Mouse (Mus musculus) MEL (cell line): ENCODE data around the gene Nt5c2. TPM values are rescaled to one million over a fixed set of nuclear protein-coding genes. Genes with fewer than 3 reads are reported as not detected.
A peak's percentile ranks its signal among the peaks of the same experiment; 100 is the strongest.

Source experiments
- DNase-seq: peaks from one replicate; pipeline ENCODE4 v3.0.0; 2011; ENCODE audit warnings: low read depth, low spot score
- H3K27ac ChIP-seq: 2 replicates; pipeline ENCODE4 v1.5.1; 2012; ENCODE audit warnings: low read depth, mild to moderate bottlenecking, control low read depth, low read length, moderate library complexity; ENCODE audit not compliant: control insufficient read depth
- H3K27me3 ChIP-seq, 2 experiments: fragments of 150-350 bp in 1 of 2; sonication (generic) in 1 of 2; 2 replicates each; pipeline ENCODE4 v1.6.1; 2012; ENCODE audit warnings: low read length in 2 of 2, mild to moderate bottlenecking in 2 of 2, improper control_type of control experiment in 1 of 2, moderate library complexity in 1 of 2; ENCODE audit not compliant: insufficient read depth in 2 of 2, control insufficient read depth in 1 of 2
- H3K36me3 ChIP-seq, 2 experiments: 2 replicates each; pipeline ENCODE4 v1.6.1; 2012 to 2014; ENCODE audit warnings: low read length in 2 of 2, improper control_type of control experiment in 1 of 2, inconsistent platforms in 1 of 2, mild to moderate bottlenecking in 1 of 2; ENCODE audit not compliant: insufficient read depth in 2 of 2, control insufficient read depth in 1 of 2
- H3K4me1 ChIP-seq, 2 experiments: fragments of 150-350 bp in 1 of 2; sonication (generic) in 1 of 2; 2 replicates each; pipeline ENCODE4 v1.6.1; 2012; ENCODE audit warnings: low read length in 2 of 2, improper control_type of control experiment in 1 of 2, mild to moderate bottlenecking in 1 of 2; ENCODE audit not compliant: insufficient read depth in 2 of 2, control insufficient read depth in 1 of 2
- H3K4me3 ChIP-seq, 2 experiments: fragments of 150-350 bp in 1 of 2; sonication (generic) in 1 of 2; 2 replicates each; pipeline ENCODE4 v1.5.1; 2012; ENCODE audit warnings: low read depth in 2 of 2, low read length in 2 of 2, mild to moderate bottlenecking in 2 of 2, moderate library complexity in 2 of 2, control low read depth in 1 of 2, improper control_type of control experiment in 1 of 2; ENCODE audit not compliant: control insufficient read depth in 1 of 2, insufficient read depth in 1 of 2
- H3K79me2 ChIP-seq: 2 replicates; pipeline ENCODE4 v1.6.1; 2012; ENCODE audit warnings: mild to moderate bottlenecking, low read length, moderate library complexity; ENCODE audit not compliant: control insufficient read depth, poor library complexity, insufficient read depth
- H3K9ac ChIP-seq: 2 replicates; pipeline ENCODE4 v1.6.1; 2012; ENCODE audit warnings: low read depth, mild to moderate bottlenecking, control low read depth, low read length, moderate library complexity; ENCODE audit not compliant: control insufficient read depth, poor library complexity, severe bottlenecking
- H3K9me3 ChIP-seq: fragments of 150-350 bp; sonication (generic); replicated peaks from 2 replicates; pipeline ENCODE4 v1.6.1; 2012; ENCODE audit warnings: mild to moderate bottlenecking, low read length, improper control_type of control experiment, moderate library complexity; ENCODE audit not compliant: insufficient read depth
- CHD1 ChIP-seq: IDR thresholded peaks from 2 replicates; pipeline ENCODE4 v1.6.1; 2012; ENCODE audit warnings: low read depth, mild to moderate bottlenecking, inconsistent platforms, low read length, improper control_type of control experiment
- CTCF ChIP-seq, 3 experiments: IDR thresholded peaks in 2 of 3; conservative IDR thresholded peaks in 1 of 3; 2 replicates each; pipeline ENCODE4 v1.5.1; 2011 to 2012; ENCODE audit warnings: low read length in 3 of 3, low read depth in 2 of 3, mild to moderate bottlenecking in 2 of 3, improper control_type of control experiment in 1 of 3, inconsistent platforms in 1 of 3, mixed read lengths in 1 of 3, moderate library complexity in 1 of 3; ENCODE audit not compliant: control insufficient read depth in 1 of 3, insufficient read depth in 1 of 3, poor library complexity in 1 of 3, severe bottlenecking in 1 of 3
- E2F4 ChIP-seq: IDR thresholded peaks from 2 replicates; pipeline ENCODE4 v1.6.1; 2011; ENCODE audit warnings: low read depth, low read length, improper control_type of control experiment, borderline replicate concordance
- EP300 ChIP-seq, 2 experiments: IDR thresholded peaks; 2 replicates each; pipeline ENCODE4 v1.6.1; 2011; ENCODE audit warnings: improper control_type of control experiment in 2 of 2, low read length in 2 of 2, low read depth in 1 of 2, mild to moderate bottlenecking in 1 of 2
- ETS1 ChIP-seq: IDR thresholded peaks from 2 replicates; pipeline ENCODE4 v1.6.1; 2012; ENCODE audit warnings: low read depth, mild to moderate bottlenecking, inconsistent platforms, low read length, improper control_type of control experiment, moderate library complexity
- GABPA ChIP-seq: IDR thresholded peaks from 2 replicates; pipeline ENCODE4 v1.6.1; 2012; ENCODE audit warnings: low read depth, mild to moderate bottlenecking, inconsistent platforms, low read length, improper control_type of control experiment, moderate library complexity
- GATA1 ChIP-seq: IDR thresholded peaks from 2 replicates; pipeline ENCODE4 v1.6.1; 2011; ENCODE audit warnings: low read depth, low read length, improper control_type of control experiment
- HCFC1 ChIP-seq: IDR thresholded peaks from 2 replicates; pipeline ENCODE4 v1.6.1; 2012; ENCODE audit warnings: low read depth, mild to moderate bottlenecking, inconsistent platforms, low read length, improper control_type of control experiment, moderate library complexity
- KAT2A ChIP-seq: conservative IDR thresholded peaks from 2 replicates; pipeline ENCODE4 v1.6.1; 2012; ENCODE audit warnings: low read depth, low read length, improper control_type of control experiment, inconsistent platforms
- MAX ChIP-seq: IDR thresholded peaks from 2 replicates; pipeline ENCODE4 v1.6.1; 2011; ENCODE audit warnings: low read length, improper control_type of control experiment
- MYB ChIP-seq: IDR thresholded peaks from 2 replicates; pipeline ENCODE4 v1.6.1; 2011; ENCODE audit warnings: mild to moderate bottlenecking, low read depth, low read length, improper control_type of control experiment
- MYC ChIP-seq: IDR thresholded peaks from 2 replicates; pipeline ENCODE4 v1.6.1; 2011; ENCODE audit warnings: low read depth, mild to moderate bottlenecking, low read length, improper control_type of control experiment, moderate library complexity
- NELFE ChIP-seq: IDR thresholded peaks from 2 replicates; pipeline ENCODE4 v1.6.1; 2011; ENCODE audit warnings: low read depth, low read length, improper control_type of control experiment
- POLR2AphosphoS5 ChIP-seq: IDR thresholded peaks from 2 replicates; pipeline ENCODE4 v1.6.1; 2012; ENCODE audit warnings: low read depth, borderline replicate concordance, mild to moderate bottlenecking, inconsistent platforms, low read length, moderate library complexity, mixed read lengths
- RAD21 ChIP-seq: IDR thresholded peaks from 2 replicates; pipeline ENCODE4 v1.6.1; 2011; ENCODE audit warnings: mild to moderate bottlenecking, low read depth, low read length, improper control_type of control experiment
- RCOR1 ChIP-seq: IDR thresholded peaks from 2 replicates; pipeline ENCODE4 v1.6.1; 2012; ENCODE audit warnings: low read depth, mild to moderate bottlenecking, inconsistent platforms, low read length, improper control_type of control experiment
- SMC3 ChIP-seq: IDR thresholded peaks from 2 replicates; pipeline ENCODE4 v1.6.1; 2011; ENCODE audit warnings: low read depth, low read length, improper control_type of control experiment
- TAL1 ChIP-seq: IDR thresholded peaks from 2 replicates; pipeline ENCODE4 v1.6.1; 2012; ENCODE audit warnings: mild to moderate bottlenecking, inconsistent platforms, low read length, moderate library complexity, mixed read lengths
- TBP ChIP-seq: IDR thresholded peaks from 2 replicates; pipeline ENCODE4 v1.8.0; 2011; ENCODE audit warnings: low read depth, low read length, improper control_type of control experiment
- TCF12 ChIP-seq: IDR thresholded peaks from 2 replicates; pipeline ENCODE4 v1.6.1; 2014; ENCODE audit warnings: low read depth, mild to moderate bottlenecking, inconsistent platforms, low read length, improper control_type of control experiment, moderate library complexity
- UBTF ChIP-seq: IDR thresholded peaks from 2 replicates; pipeline ENCODE4 v1.6.1; 2012; ENCODE audit warnings: low read depth, mild to moderate bottlenecking, inconsistent platforms, low read length, improper control_type of control experiment, moderate library complexity, borderline replicate concordance; ENCODE audit not compliant: insufficient read depth
- USF1 ChIP-seq: IDR thresholded peaks from 2 replicates; pipeline ENCODE4 v1.6.1; 2014; ENCODE audit warnings: low read depth, mild to moderate bottlenecking, inconsistent platforms, low read length, improper control_type of control experiment, moderate library complexity
- ZKSCAN1 ChIP-seq: IDR thresholded peaks from 2 replicates; pipeline ENCODE4 v1.6.1; 2012; ENCODE audit warnings: low read depth, mild to moderate bottlenecking, inconsistent platforms, low read length, improper control_type of control experiment, moderate library complexity
- ZMIZ1 ChIP-seq: IDR thresholded peaks from 2 replicates; pipeline ENCODE4 v1.6.1; 2012; ENCODE audit warnings: low read depth, mild to moderate bottlenecking, inconsistent platforms, low read length, improper control_type of control experiment, moderate library complexity
- ZNF384 ChIP-seq: IDR thresholded peaks from 2 replicates; pipeline ENCODE4 v1.6.1; 2012; ENCODE audit warnings: low read depth, mild to moderate bottlenecking, inconsistent platforms, low read length, improper control_type of control experiment
- polyA plus RNA-seq, 2 experiments: library from polyadenylated mRNA; stranded (reverse) in 1 of 2; unstranded in 1 of 2; fragments of >175 nt in 1 of 2; fragments of >200 nt in 1 of 2; gene quantifications; 2 replicates each; pipeline versions ENCODE4 v1.2.1 to v1.2.4; 2012; ENCODE audit warnings: low replicate concordance in 2 of 2, low read depth in 1 of 2; ENCODE audit not compliant: insufficient read length in 2 of 2, insufficient read depth in 1 of 2, missing spikeins in 1 of 2
- total RNA-seq: library from RNA; depleted of rRNA; stranded (reverse); fragments of 300-350 nt; gene quantifications from 2 replicates; pipeline ENCODE4 v1.2.3, GENCODE M21; 2012

Nt5c2 gene
- total and polyA plus RNA-seq, 3 experiments = 64.6 to 455 (median 147) TPM

GRCm38 (mm10) chr19:46915406-46916080 is 99.4 kb downstream of the Nt5c2 start:
- no peak for DNase-seq
- H3K36me3 ChIP-seq = peaks cover 13 to 31% of the 10 kb centered on the region in 2 experiments
- H3K27me3 ChIP-seq = no peaks in the 10 kb centered on the region
- H3K9me3 ChIP-seq = no peaks in the 10 kb centered on the region
- H3K79me2 ChIP-seq = peaks cover 5% of the 10 kb centered on the region
- H3K4me1 ChIP-seq = peaks cover 28 to 30% of the 10 kb centered on the region in 2 experiments
- no peak overlapping the region for H3K9ac ChIP-seq
- H3K4me3 ChIP-seq = no peak overlapping the region
- TF ChIP-seq RAD21 (no peak), ZNF384 (peak; percentile 26; the same call in 1 of the 2 replicates)
- TF ChIP-seq, all 39 proteins: peak for 1
- H3K27ac ChIP-seq = no peak overlapping the region

GRCm38 (mm10) chr19:46913626-46914025 is 101.3 kb downstream of the Nt5c2 start:
- Histone ChIP-seq H3K36me3 (peaks cover 13 to 33% of the 10 kb centered on the region in 2 experiments), H3K27ac (no peak overlapping the region), H3K9me3 (no peaks in the 10 kb centered on the region), H3K27me3 (no peaks in the 10 kb centered on the region), H3K79me2 (peaks cover 9% of the 10 kb centered on the region), H3K9ac (no peak overlapping the region), H3K4me3 (no peak overlapping the region), H3K4me1 (peaks cover 24 to 37% of the 10 kb centered on the region in 2 experiments)
- DNase-seq = no peak
- TF ChIP-seq MAX (no peak), RAD21 (no peak)

GRCm38 (mm10) chr19:46911492-46911891 is 103.5 kb downstream of the Nt5c2 start:
- Histone ChIP-seq H3K4me3 (no peak overlapping the region), H3K27ac (0 out of 2 replicates have a peak overlapping the region, but pooled peaks have one; percentile 22), H3K9ac (no peak overlapping the region), H3K36me3 (peaks cover 13 to 36% of the 10 kb centered on the region in 2 experiments), H3K79me2 (peaks cover 9% of the 10 kb centered on the region), H3K4me1 (peaks cover 21 to 33% of the 10 kb centered on the region in 2 experiments), H3K27me3 (no peaks in the 10 kb centered on the region), H3K9me3 (no peaks in the 10 kb centered on the region)
- DNase-seq = peak; percentile 49
- TF ChIP-seq HCFC1 (0 out of 2 replicates have a peak, but pooled peaks have one; percentile 26), E2F4 (no peak), CHD1 (no peak), ZMIZ1 (no peak), RCOR1 (peak; percentile 92), TCF12 (peak; percentile 93), ZKSCAN1 (no peak), RAD21 (no peak), ETS1 (peak; percentile 79), CTCF (IDR thresholded peaks at IDR 0.05 in 2 of 3, conservative IDR thresholded peaks at IDR 0.05 in 1 of 3; ENCODE audit: control insufficient read depth in 1 of 3, insufficient read depth in 1 of 3, low read depth in 2 of 3, low read length in 3 of 3, poor library complexity in 1 of 3, severe bottlenecking in 1 of 3) (no peak), KAT2A (no peak), MYB (peak; percentile 77), MYC (no peak), NELFE (no peak), GABPA (no peak), TBP (no peak), SMC3 (no peak), ZNF384 (peak; percentile 97), GATA1 (peak; percentile 95), TAL1 (no peak), UBTF (no peak), EP300 (IDR thresholded peaks at IDR 0.05; ENCODE audit: low read depth in 1 of 2, low read length in 2 of 2) (peak; percentile 92), POLR2AphosphoS5 (no peak), USF1 (no peak)
